Mouse (Mus musculus) heart, postnatal 0 days (tissue): ENCODE measurements at regions not wholly inside any gene's neighbourhood (a gene's known extent, or its start where the extent isn't known, plus 50 kb on each side); places are given as distances from the start of the nearest gene placed in this dataset.

ENCODE experiments used
- CTCF ChIP-seq: IDR thresholded peaks from 2 replicates; pipeline ENCODE4 v1.5.1; 2016; ENCODE audit warnings: antibody characterized with exemption, control low read depth, low read depth
- EP300 ChIP-seq: IDR thresholded peaks from 2 replicates; pipeline ENCODE4 v1.6.1; 2016; ENCODE audit warnings: antibody characterized with exemption, low read depth

DNA sequence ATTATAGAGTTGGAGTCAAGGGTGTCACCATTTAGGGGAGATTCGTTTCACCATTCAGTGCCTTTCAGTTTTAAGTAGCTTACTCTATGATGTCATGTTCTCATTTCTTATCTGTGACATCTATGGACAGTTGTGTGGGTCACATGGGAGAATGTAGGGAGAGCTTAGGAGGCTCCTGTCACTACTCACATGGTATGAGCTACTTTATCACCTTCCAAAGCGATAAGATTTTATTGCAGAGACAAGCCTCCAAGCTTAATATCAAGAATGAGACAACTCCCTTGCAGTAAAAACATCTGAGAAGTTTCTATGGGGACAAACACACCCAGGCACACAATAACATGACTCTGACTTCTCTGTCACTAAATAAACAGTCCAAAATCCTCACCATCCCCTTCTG lies 270.1 kb downstream of the Klf6 start:
- TF ChIP-seq CTCF (no peak), EP300 (no peak)
